In genomic region chr12:40499627-40500329, GRCm38 (mm10) we compare ENCODE assay signal across 8 mouse cellular contexts. TPM values are rescaled to one million over a fixed set of nuclear protein-coding genes. Genes with fewer than 3 reads are reported as not detected.
DNase-seq lines count a peak whose midpoint lies in the region; ATAC-seq and TF ChIP-seq lines count a peak whose summit lies in the region.

No protein-coding gene starts in this region.

- H3K4me3 ChIP-seq in forebrain, embryonic 16.5 days (replicated peaks; ENCODE audit: low read length), result no peak overlapping the region
- H3K4me3 ChIP-seq in forebrain, embryonic 15.5 days, result no peak overlapping the region
- no peak overlapping the region for H3K4me3 ChIP-seq in heart, adult 2 months

- H3K9ac ChIP-seq in forebrain, embryonic 16.5 days (replicated peaks; ENCODE audit: low read depth, low read length), result no peak overlapping the region
- H3K9ac ChIP-seq in forebrain, embryonic 15.5 days (replicated peaks), result no peak overlapping the region
- no peak overlapping the region for H3K9ac ChIP-seq in heart, adult 2 months (ENCODE audit: low read depth, low read length)

- no peak for TF ChIP-seq CTCF in heart, adult 2 months (IDR thresholded peaks at IDR 0.05)

- H3K79me2 ChIP-seq in heart, adult 2 months (replicated peaks; ENCODE audit: control insufficient read depth, insufficient read depth, low read length), result peaks cover 5% of the 10 kb centered on the region

- 81% methylated on average over 5 of the region's 5 CpGs for WGBS in forebrain, embryonic 16.5 days
- 76% methylated on average over 5 of the region's 5 CpGs for WGBS in forebrain, embryonic 15.5 days
- 40% methylated on average over 5 of the region's 5 CpGs for WGBS in heart, adult 2 months

- peak; percentile 59 for DNase-seq in cerebellum, adult 18-20 months
- peak; percentile 65 to 78 for DNase-seq in heart, adult 2 months
- peak; percentile 38 to 58 for DNase-seq in kidney, postnatal 36 days
- DNase-seq in spleen, postnatal 10 days (ENCODE audit: low spot score in 2 of 2), result no peak
- no peak for DNase-seq in right cerebral cortex, postnatal 10 days (ENCODE audit: low spot score in 2 of 2)
- DNase-seq in thymus, adult 18-20 months, result no peak

- TF ChIP-seq EP300 in heart, adult 2 months (IDR thresholded peaks at IDR 0.05; ENCODE audit: insufficient read depth, low read depth, low read length), result 0 out of 2 replicates have a peak, but pooled peaks have one; percentile 20

- H3K36me3 ChIP-seq in forebrain, embryonic 16.5 days (ENCODE audit: control insufficient read depth, insufficient read depth), result no peaks in the 10 kb centered on the region
- no peaks in the 10 kb centered on the region for H3K36me3 ChIP-seq in forebrain, embryonic 15.5 days
- H3K36me3 ChIP-seq in heart, adult 2 months (ENCODE audit: control insufficient read depth, insufficient read depth, low read length), result peaks cover 12% of the 10 kb centered on the region

- H3K27ac ChIP-seq in forebrain, embryonic 16.5 days (ENCODE audit: low read length), result no peak overlapping the region
- H3K27ac ChIP-seq in forebrain, embryonic 15.5 days (replicated peaks), result no peak overlapping the region
- H3K27ac ChIP-seq in heart, adult 2 months, result peak overlapping the region; percentile 71

- H3K4me2 ChIP-seq in forebrain, embryonic 16.5 days (ENCODE audit: low read length), result no peak overlapping the region
- no peak overlapping the region for H3K4me2 ChIP-seq in forebrain, embryonic 15.5 days (replicated peaks)

- no peak for TF ChIP-seq POLR2A in heart, adult 2 months (IDR thresholded peaks at IDR 0.05; ENCODE audit: insufficient read depth, low read depth, low read length)

- H3K27me3 ChIP-seq in forebrain, embryonic 16.5 days (replicated peaks; ENCODE audit: control insufficient read depth, insufficient read depth, low read length), result no peaks in the 10 kb centered on the region
- H3K27me3 ChIP-seq in forebrain, embryonic 15.5 days, result no peaks in the 10 kb centered on the region
- no peaks in the 10 kb centered on the region for H3K27me3 ChIP-seq in heart, adult 2 months (ENCODE audit: control insufficient read depth, insufficient read depth, low read length)

- intact Hi-C loops in heart, adult 2 months (cut with DNase I), result loop anchor here (2.0 to 5.0 kb wide), 3 partner anchors 37 to 243 kb away; partner anchors contain the start of genes Dock4 and Zfp277

- 0 out of 2 replicates have a peak, but pooled peaks have one; percentile 21 for ATAC-seq in forebrain, embryonic 16.5 days
- ATAC-seq in forebrain, embryonic 15.5 days (replicated peaks), result no peak

- H3K4me1 ChIP-seq in forebrain, embryonic 16.5 days (replicated peaks; ENCODE audit: control insufficient read depth, insufficient read depth, low read length), result peaks cover 22% of the 10 kb centered on the region
- peaks cover 18% of the 10 kb centered on the region for H3K4me1 ChIP-seq in forebrain, embryonic 15.5 days
- H3K4me1 ChIP-seq in heart, adult 2 months (ENCODE audit: control insufficient read depth, insufficient read depth, low read length), result peaks cover 10% of the 10 kb centered on the region

- no peaks in the 10 kb centered on the region for H3K9me3 ChIP-seq in forebrain, embryonic 16.5 days (ENCODE audit: control insufficient read depth, low read length)
- no peaks in the 10 kb centered on the region for H3K9me3 ChIP-seq in forebrain, embryonic 15.5 days

RNA-seq across cellular contexts. Expression of gene Dock4, which starts 54.0 kb away (rescaled TPM):
- 24.4 and 41.6 TPM in 2 replicates for polyA plus RNA-seq in forebrain, embryonic 16.5 days (2015; fragmentation: Nextera tagmentation; extraction: Ambion mirVana)
- polyA plus RNA-seq in forebrain, embryonic 15.5 days (2015; fragmentation: Nextera tagmentation; extraction: Ambion mirVana), result 30.1 and 31.9 TPM in 2 replicates
- total RNA-seq in heart, adult 2 months (2021), result 10 to 100 TPM; 11.2 to 13.6 TPM
- polyA plus RNA-seq in heart, adult 2 months (2012; rRNA removed), result 4.3 and 7.5 TPM in 2 replicates

RNA-seq across cellular contexts. Expression of gene Zfp277, which starts 54.1 kb away (rescaled TPM):
- polyA plus RNA-seq in forebrain, embryonic 16.5 days (2015; fragmentation: Nextera tagmentation; extraction: Ambion mirVana), result 30.5 and 33.4 TPM in 2 replicates
- 26.9 and 27.5 TPM in 2 replicates for polyA plus RNA-seq in forebrain, embryonic 15.5 days (2015; fragmentation: Nextera tagmentation; extraction: Ambion mirVana)
- total RNA-seq in heart, adult 2 months (2021), result 10 to 100 TPM; 10.6 to 10.9 TPM
- polyA plus RNA-seq in heart, adult 2 months (2012; rRNA removed), result 5.2 and 8.5 TPM in 2 replicates

Comparison
In these comparisons a context has a peak if more than half of its experiments do, and no peak if none do; other contexts are left out.
1. DNase-seq: peak in cerebellum, adult 18-20 months (2 of 2), heart, adult 2 months (2 of 2) and kidney, postnatal 36 days (2 of 2); none in spleen, postnatal 10 days (0 of 2), right cerebral cortex, postnatal 10 days (0 of 2) and thymus, adult 18-20 months (0 of 2).